Mouse (Mus musculus): ENCODE results near the gene Exosc7. TPM values are rescaled to one million over a fixed set of nuclear protein-coding genes. Genes with fewer than 3 reads are reported as not detected.

Gene Exosc7
- polyA plus RNA-seq, 1 experiment from 2014 or later = 109 TPM

GRCm38 (mm10) chr9:123123571-123124412 lies 10.8 kb downstream of the Exosc7 start:
- Histone ChIP-seq H3K4me3 (ENCODE audit: low read depth, low read length) (no peak overlapping the region), H3K27me3 (ENCODE audit: control insufficient read depth, insufficient read depth, low read length) (no peaks in the 10 kb centered on the region), H3K27ac (replicated peaks; ENCODE audit: low read depth, low read length) (no peak overlapping the region), H3K36me3 (ENCODE audit: control insufficient read depth, insufficient read depth, low read length) (peaks cover 18% of the 10 kb centered on the region; the same call in 1 of the 2 replicates), H3K4me2 (ENCODE audit: low read depth, severe bottlenecking) (no peak overlapping the region), H3K9me3 (ENCODE audit: control insufficient read depth, low read length) (no peaks in the 10 kb centered on the region), H3K4me1 (ENCODE audit: control insufficient read depth, insufficient read depth, low read length) (no peaks in the 10 kb centered on the region), H3K9ac (ENCODE audit: low read length) (no peak overlapping the region)
- WGBS = 95% methylated on average over 6 of the region's 6 CpGs
- DNase-seq (ENCODE audit: low spot score) (no peak), ATAC-seq (ENCODE audit: insufficient number of reproducible peaks, low FRiP score, low TSS enrichment, low read depth) (no peak)

GRCm38 (mm10) chr9:123124413-123124981 lies 11.5 kb downstream of the Exosc7 start:
- DNase-seq (ENCODE audit: low spot score) (no peak), ATAC-seq (ENCODE audit: insufficient number of reproducible peaks, low FRiP score, low TSS enrichment, low read depth) (no peak)
- no peak overlapping the region for H3K4me3 ChIP-seq (ENCODE audit: low read depth, low read length)
- no peaks in the 10 kb centered on the region for H3K9me3 ChIP-seq (ENCODE audit: control insufficient read depth, low read length)
- 95% methylated on average over 2 of the region's 2 CpGs for WGBS
- H3K9ac ChIP-seq (ENCODE audit: low read length) = no peak overlapping the region
- H3K4me1 ChIP-seq (ENCODE audit: control insufficient read depth, insufficient read depth, low read length) = no peaks in the 10 kb centered on the region
- H3K36me3 ChIP-seq (ENCODE audit: control insufficient read depth, insufficient read depth, low read length) = peaks cover 15% of the 10 kb centered on the region; the same call in 1 of the 2 replicates
- no peak overlapping the region for H3K27ac ChIP-seq (replicated peaks; ENCODE audit: low read depth, low read length)
- no peak overlapping the region for H3K4me2 ChIP-seq (ENCODE audit: low read depth, severe bottlenecking)
- no peaks in the 10 kb centered on the region for H3K27me3 ChIP-seq (ENCODE audit: control insufficient read depth, insufficient read depth, low read length)

- 97% methylated on average over 6 of the region's 6 CpGs for WGBS
- Histone ChIP-seq H3K36me3 (ENCODE audit: control insufficient read depth, insufficient read depth, low read length) (peaks cover 28% of the 10 kb centered on the region), H3K27me3 (ENCODE audit: control insufficient read depth, insufficient read depth, low read length) (no peaks in the 10 kb centered on the region), H3K9me3 (ENCODE audit: control insufficient read depth, low read length) (no peaks in the 10 kb centered on the region), H3K4me3 (ENCODE audit: low read depth, low read length) (no peak overlapping the region), H3K27ac (replicated peaks; ENCODE audit: low read depth, low read length) (no peak overlapping the region), H3K4me2 (ENCODE audit: low read depth, severe bottlenecking) (no peak overlapping the region), H3K9ac (ENCODE audit: low read length) (no peak overlapping the region), H3K4me1 (ENCODE audit: control insufficient read depth, insufficient read depth, low read length) (no peaks in the 10 kb centered on the region)
- ATAC-seq (ENCODE audit: insufficient number of reproducible peaks, low FRiP score, low TSS enrichment, low read depth) (no peak), DNase-seq (ENCODE audit: low spot score) (no peak)
Observed at GRCm38 (mm10) chr9:123127663-123128062, 14.6 kb downstream of the Exosc7 start.

GRCm38 (mm10) chr9:123132994-123133393 lies 20.0 kb downstream of the Exosc7 start:
- Histone ChIP-seq H3K4me3 (ENCODE audit: low read depth, low read length) (no peak overlapping the region), H3K4me1 (ENCODE audit: control insufficient read depth, insufficient read depth, low read length) (no peaks in the 10 kb centered on the region), H3K9ac (ENCODE audit: low read length) (no peak overlapping the region), H3K27ac (replicated peaks; ENCODE audit: low read depth, low read length) (no peak overlapping the region), H3K4me2 (ENCODE audit: low read depth, severe bottlenecking) (no peak overlapping the region), H3K27me3 (ENCODE audit: control insufficient read depth, insufficient read depth, low read length) (no peaks in the 10 kb centered on the region), H3K9me3 (ENCODE audit: control insufficient read depth, low read length) (no peaks in the 10 kb centered on the region), H3K36me3 (ENCODE audit: control insufficient read depth, insufficient read depth, low read length) (peaks cover 31% of the 10 kb centered on the region)
- WGBS = 94% methylated on average over 3 of the region's 3 CpGs
- DNase-seq (ENCODE audit: low spot score) (no peak), ATAC-seq (ENCODE audit: insufficient number of reproducible peaks, low FRiP score, low TSS enrichment, low read depth) (no peak)

GRCm38 (mm10) chr9:123136953-123137682 lies 24.1 kb downstream of the Exosc7 start:
- H3K9ac ChIP-seq (ENCODE audit: low read length) = no peak overlapping the region
- 90% methylated on average over 7 of the region's 7 CpGs for whole genome bisulfite sequencing
- H3K27me3 ChIP-seq (ENCODE audit: control insufficient read depth, insufficient read depth, low read length) = no peaks in the 10 kb centered on the region
- no peaks in the 10 kb centered on the region for H3K9me3 ChIP-seq (ENCODE audit: control insufficient read depth, low read length)
- no peaks in the 10 kb centered on the region for H3K4me1 ChIP-seq (ENCODE audit: control insufficient read depth, insufficient read depth, low read length)
- H3K4me2 ChIP-seq (ENCODE audit: low read depth, severe bottlenecking) = no peak overlapping the region
- no peak for DNase-seq (ENCODE audit: low spot score)
- H3K27ac ChIP-seq (replicated peaks; ENCODE audit: low read depth, low read length) = no peak overlapping the region
- H3K36me3 ChIP-seq (ENCODE audit: control insufficient read depth, insufficient read depth, low read length) = peaks cover 34% of the 10 kb centered on the region
- no peak overlapping the region for H3K4me3 ChIP-seq (ENCODE audit: low read depth, low read length)
- ATAC-seq (ENCODE audit: insufficient number of reproducible peaks, low FRiP score, low TSS enrichment, low read depth) = no peak

- H3K4me2 ChIP-seq (ENCODE audit: low read depth, severe bottlenecking) = no peak overlapping the region
- H3K4me3 ChIP-seq (ENCODE audit: low read depth, low read length) = no peak overlapping the region
- DNase-seq (ENCODE audit: low spot score) = no peak
- H3K9me3 ChIP-seq (ENCODE audit: control insufficient read depth, low read length) = no peaks in the 10 kb centered on the region; the same call in 1 of the 2 replicates
- peaks cover 25% of the 10 kb centered on the region for H3K36me3 ChIP-seq (ENCODE audit: control insufficient read depth, insufficient read depth, low read length)
- 74% methylated on average over 5 of the region's 5 CpGs for WGBS
- H3K4me1 ChIP-seq (ENCODE audit: control insufficient read depth, insufficient read depth, low read length) = no peaks in the 10 kb centered on the region
- ATAC-seq (ENCODE audit: insufficient number of reproducible peaks, low FRiP score, low TSS enrichment, low read depth) = no peak
- no peak overlapping the region for H3K9ac ChIP-seq (ENCODE audit: low read length)
- no peaks in the 10 kb centered on the region for H3K27me3 ChIP-seq (ENCODE audit: control insufficient read depth, insufficient read depth, low read length)
- H3K27ac ChIP-seq (replicated peaks; ENCODE audit: low read depth, low read length) = no peak overlapping the region
Observed at GRCm38 (mm10) chr9:123138891-123139474, 26.0 kb downstream of the Exosc7 start.

GRCm38 (mm10) chr9:123139887-123140614 lies 27.0 kb downstream of the Exosc7 start:
- DNase-seq (ENCODE audit: low spot score) (no peak), ATAC-seq (ENCODE audit: insufficient number of reproducible peaks, low FRiP score, low TSS enrichment, low read depth) (no peak)
- no peaks in the 10 kb centered on the region for H3K4me1 ChIP-seq (ENCODE audit: control insufficient read depth, insufficient read depth, low read length)
- no peak overlapping the region for H3K27ac ChIP-seq (replicated peaks; ENCODE audit: low read depth, low read length)
- 89% methylated on average over 4 of the region's 4 CpGs for WGBS
- no peaks in the 10 kb centered on the region for H3K27me3 ChIP-seq (ENCODE audit: control insufficient read depth, insufficient read depth, low read length)
- H3K4me3 ChIP-seq (ENCODE audit: low read depth, low read length) = no peak overlapping the region
- H3K9me3 ChIP-seq (ENCODE audit: control insufficient read depth, low read length) = no peaks in the 10 kb centered on the region; the same call in 1 of the 2 replicates
- H3K4me2 ChIP-seq (ENCODE audit: low read depth, severe bottlenecking) = no peak overlapping the region
- no peak overlapping the region for H3K9ac ChIP-seq (ENCODE audit: low read length)
- H3K36me3 ChIP-seq (ENCODE audit: control insufficient read depth, insufficient read depth, low read length) = peaks cover 23% of the 10 kb centered on the region

- Histone ChIP-seq H3K9ac (ENCODE audit: low read length) (no peak overlapping the region), H3K9me3 (ENCODE audit: control insufficient read depth, low read length) (no peaks in the 10 kb centered on the region; the same call in 1 of the 2 replicates), H3K4me3 (ENCODE audit: low read depth, low read length) (no peak overlapping the region), H3K4me2 (ENCODE audit: low read depth, severe bottlenecking) (no peak overlapping the region), H3K27me3 (ENCODE audit: control insufficient read depth, insufficient read depth, low read length) (no peaks in the 10 kb centered on the region), H3K27ac (replicated peaks; ENCODE audit: low read depth, low read length) (no peak overlapping the region), H3K4me1 (ENCODE audit: control insufficient read depth, insufficient read depth, low read length) (no peaks in the 10 kb centered on the region), H3K36me3 (ENCODE audit: control insufficient read depth, insufficient read depth, low read length) (no peaks in the 10 kb centered on the region)
- ATAC-seq (ENCODE audit: insufficient number of reproducible peaks, low FRiP score, low TSS enrichment, low read depth) (no peak), DNase-seq (ENCODE audit: low spot score) (no peak)
- WGBS = 88% methylated on average over 5 of the region's 5 CpGs
Observed at GRCm38 (mm10) chr9:123148430-123148829, 35.4 kb downstream of the Exosc7 start.
